Comparison of ENCODE assay signal across 24 mouse cellular contexts in genomic region chr11:109845601-109846000, GRCm38 (mm10). TPM values are rescaled to one million over a fixed set of nuclear protein-coding genes. Genes with fewer than 3 reads are reported as not detected.
DNase-seq lines count a peak whose midpoint lies in the region; ATAC-seq lines count a peak whose summit lies in the region.
"Had no signal": no experiment of that assay in that cellular context is flagged by ENCODE, and none has a peak within 500 bp of the region (broad histone marks: within the 10 kb centered on the region; RNA-seq: fewer than 3 reads in every experiment).

No protein-coding gene starts in this region.

- no peaks in the 10 kb centered on the region for H3K9me3 ChIP-seq in kidney, embryonic 15.5 days (replicated peaks)
- H3K9me3 ChIP-seq: forebrain, embryonic 13.5 days; midbrain, embryonic 13.5 days had no signal

- intact Hi-C loops in left cerebral cortex, postnatal 14 days (cut with DNase I) = no loop called here

- H3K4me2 ChIP-seq in kidney, embryonic 15.5 days = no peak overlapping the region
- H3K4me2 ChIP-seq: forebrain, embryonic 13.5 days; midbrain, embryonic 13.5 days had no signal

- ATAC-seq in kidney, embryonic 15.5 days (replicated peaks; ENCODE audit: low FRiP score) = no peak
- 0 out of 2 replicates have a peak, but pooled peaks have one; percentile 25 for ATAC-seq in common myeloid progenitor, adult 5-6 weeks (replicated peaks; ENCODE audit: low read depth, poor library complexity, severe bottlenecking)
- ATAC-seq: CD4-positive, CD25-positive, alpha-beta regulatory T cell, adult 4 months; forebrain, embryonic 13.5 days; midbrain, embryonic 13.5 days had no signal

- no peaks in the 10 kb centered on the region for H3K36me3 ChIP-seq in kidney, embryonic 15.5 days
- H3K36me3 ChIP-seq: G1E; midbrain, embryonic 13.5 days had no signal

- WGBS in kidney, embryonic 15.5 days = 35% methylated on average over 4 of the region's 4 CpGs

- no peak overlapping the region for H3K4me3 ChIP-seq in kidney, embryonic 15.5 days (replicated peaks)
- H3K4me3 ChIP-seq: forebrain, embryonic 13.5 days; heart, adult 2 months; midbrain, embryonic 13.5 days had no signal

- peaks cover 20% of the 10 kb centered on the region for H3K4me1 ChIP-seq in kidney, embryonic 15.5 days
- H3K4me1 ChIP-seq: forebrain, embryonic 13.5 days had no signal

- no peaks in the 10 kb centered on the region for H3K27me3 ChIP-seq in kidney, embryonic 15.5 days
- H3K27me3 ChIP-seq: forebrain, embryonic 13.5 days; midbrain, embryonic 13.5 days had no signal

- DNase-seq in kidney, postnatal 10 days = no peak
- peak; percentile 29 for DNase-seq in 3T3-L1 (ENCODE audit: low read depth, low spot score)
- DNase-seq in lung, postnatal 10 days = peak; percentile 27
- DNase-seq in right cerebral cortex, adult 18-20 months = no peak
- DNase-seq in left cerebral cortex, postnatal 14 days (ENCODE audit: low spot score in 2 of 2) = no peak
- DNase-seq: cerebellum, adult 9-11 months; heart, adult 2 months; kidney, adult 11 months; thymus, postnatal 25 days had no signal

- peak overlapping the region; percentile 10 for H3K27ac ChIP-seq in kidney, embryonic 15.5 days
- H3K27ac ChIP-seq: forebrain, embryonic 13.5 days; heart, adult 2 months; macrophage; midbrain, embryonic 13.5 days had no signal

- H3K9ac ChIP-seq in kidney, embryonic 15.5 days = no peak overlapping the region
- H3K9ac ChIP-seq: forebrain, embryonic 13.5 days; midbrain, embryonic 13.5 days had no signal

RNA-seq across cellular contexts. Expression of gene 1700012B07Rik, which starts 17.8 kb away (rescaled TPM):
- not detected in 2 replicates for polyA plus RNA-seq in kidney, embryonic 15.5 days (2015; fragmentation: Nextera tagmentation; extraction: Ambion mirVana)
- not detected in 2 replicates for total RNA-seq in common myeloid progenitor, adult 5-6 weeks (2017)
- not detected for total RNA-seq in left cerebral cortex, postnatal 14 days (2021)
- total RNA-seq: adrenal gland, postnatal 4 days; gastrocnemius, adult 18-20 months; heart, adult 2 months; layer of hippocampus, postnatal 25 days; left cerebral cortex, postnatal 25 days; liver, adult 2 months had no signal
- polyA plus RNA-seq: forebrain, embryonic 13.5 days; G1E; heart, adult 2 months; heart, embryonic 16.5 days; hindbrain, embryonic 11.5 days; liver, adult 2 months; macrophage; midbrain, embryonic 13.5 days; stomach, embryonic 16.5 days had no signal

Comparison
In these comparisons a context has a peak if more than half of its experiments do, and no peak if none do; other contexts are left out.
1. DNase-seq: peak in 3T3-L1 (single experiment) and lung, postnatal 10 days (single experiment); none in kidney, postnatal 10 days (single experiment), right cerebral cortex, adult 18-20 months (single experiment) and left cerebral cortex, postnatal 14 days (0 of 2).